Mouse (Mus musculus) small intestine, adult 2 months (tissue): ENCODE measurements at regions not wholly inside any gene's neighbourhood (a gene's known extent, or its start where the extent isn't known, plus 50 kb on each side); places are given as distances from the start of the nearest gene placed in this dataset.

Experiments
- CTCF ChIP-seq: fragments of 200-500 bp; IDR thresholded peaks from 2 replicates; pipeline ENCODE4 v1.5.1; 2012; ENCODE audit warnings: low read depth, mild to moderate bottlenecking, control low read depth, inconsistent platforms, low read length, moderate library complexity, mixed read lengths; ENCODE audit not compliant: insufficient replicate concordance, insufficient read length; ENCODE audit errors: extremely low read depth
- POLR2A ChIP-seq: fragments of 200-500 bp; IDR thresholded peaks from 2 replicates; pipeline ENCODE4 v1.6.1; 2012; ENCODE audit warnings: low read depth, mild to moderate bottlenecking, control low read depth, inconsistent platforms, low read length, moderate library complexity

GRCm38 (mm10) chr7:110715545-110715944 lies 52.5 kb upstream of the Ampd3 start:
- TF ChIP-seq CTCF (no peak), POLR2A (no peak)
